Mouse (Mus musculus) small intestine, adult 2 months (tissue): ENCODE measurements around the gene Osgep. TPM values are rescaled to one million over a fixed set of nuclear protein-coding genes. Genes with fewer than 3 reads are reported as not detected.
"Not testable (repeated sequence)": the region's sequence is repeated elsewhere in the genome, so short reads cannot be mapped to it uniquely, and the experiment has no call there.

Experiments used
- H3K27ac ChIP-seq: fragments of 200-500 bp; 2 replicates; pipeline ENCODE4 v1.5.1; 2012; ENCODE audit warnings: low read depth, low read length, control low read depth, inconsistent platforms; ENCODE audit not compliant: insufficient read depth
- H3K27me3 ChIP-seq: fragments of 200-500 bp; 2 replicates; pipeline ENCODE4 v1.6.1; 2012; ENCODE audit warnings: mild to moderate bottlenecking, moderate library complexity, low read length, inconsistent platforms; ENCODE audit not compliant: control insufficient read depth, insufficient read depth
- H3K36me3 ChIP-seq: fragments of 200-500 bp; 2 replicates; pipeline ENCODE4 v1.6.1; 2012; ENCODE audit warnings: mild to moderate bottlenecking, low read length, control low read depth, inconsistent platforms; ENCODE audit not compliant: control insufficient read depth, insufficient read depth
- H3K4me1 ChIP-seq: fragments of 200-500 bp; 2 replicates; pipeline ENCODE4 v1.6.1; 2012; ENCODE audit warnings: low read length, inconsistent platforms, mixed read lengths; ENCODE audit not compliant: control insufficient read depth, insufficient read depth, insufficient read length
- H3K4me3 ChIP-seq: fragments of 200-500 bp; 2 replicates; pipeline ENCODE4 v1.5.1; 2012; ENCODE audit warnings: low read depth, mild to moderate bottlenecking, control low read depth, inconsistent platforms, low read length, moderate library complexity
- CTCF ChIP-seq: fragments of 200-500 bp; IDR thresholded peaks from 2 replicates; pipeline ENCODE4 v1.5.1; 2012; ENCODE audit warnings: low read depth, mild to moderate bottlenecking, control low read depth, inconsistent platforms, low read length, moderate library complexity, mixed read lengths; ENCODE audit not compliant: insufficient replicate concordance, insufficient read length; ENCODE audit errors: extremely low read depth
- POLR2A ChIP-seq: fragments of 200-500 bp; IDR thresholded peaks from 2 replicates; pipeline ENCODE4 v1.6.1; 2012; ENCODE audit warnings: low read depth, mild to moderate bottlenecking, control low read depth, inconsistent platforms, low read length, moderate library complexity
- WGBS: fragments of 180-500 bp; shearing (Covaris S2); methylation state at CpG from one replicate; pipeline ENCODE4 v1.1.7; 2018; 5-methylcytosine and 5-hydroxymethylcytosine counted together
- polyA plus RNA-seq: library from polyadenylated mRNA; depleted of rRNA; stranded (reverse); fragments of >200 nt; gene quantifications from 2 replicates; pipeline ENCODE4 v1.2.3, GENCODE M21; 2012

Gene Osgep
- polyA plus RNA-seq, 1 experiment, result 97.3 TPM

DNA sequence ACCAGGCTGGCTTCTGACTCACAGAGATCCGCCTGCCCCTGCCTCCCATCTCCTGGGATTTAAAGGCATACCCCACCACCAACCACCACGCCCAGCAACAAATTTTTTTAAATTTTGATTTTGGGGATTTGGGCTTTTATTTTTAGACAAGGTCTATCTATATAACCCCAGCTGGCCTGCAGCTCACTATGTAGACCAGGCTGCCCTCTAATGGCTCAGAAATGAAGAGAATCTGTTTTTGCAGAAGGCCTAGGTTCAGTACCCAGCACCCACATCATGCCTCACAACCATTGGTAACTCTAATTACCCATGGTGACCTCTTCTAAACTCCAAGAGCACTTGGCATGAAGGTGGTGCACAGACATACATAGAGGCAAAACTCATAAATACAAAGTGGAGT lies 53.4 kb downstream of the Osgep start:
- Histone ChIP-seq H3K27ac (no peak overlapping the region), H3K36me3 (peaks cover 14% of the 10 kb centered on the region), H3K4me1 (peaks cover 20% of the 10 kb centered on the region; the same call in 1 of the 2 replicates), H3K4me3 (no peak overlapping the region), H3K27me3 (no peaks in the 10 kb centered on the region)
- TF ChIP-seq POLR2A (no peak), CTCF (no peak)
- 83% methylated on average over 2 of the region's 2 CpGs for WGBS

DNA sequence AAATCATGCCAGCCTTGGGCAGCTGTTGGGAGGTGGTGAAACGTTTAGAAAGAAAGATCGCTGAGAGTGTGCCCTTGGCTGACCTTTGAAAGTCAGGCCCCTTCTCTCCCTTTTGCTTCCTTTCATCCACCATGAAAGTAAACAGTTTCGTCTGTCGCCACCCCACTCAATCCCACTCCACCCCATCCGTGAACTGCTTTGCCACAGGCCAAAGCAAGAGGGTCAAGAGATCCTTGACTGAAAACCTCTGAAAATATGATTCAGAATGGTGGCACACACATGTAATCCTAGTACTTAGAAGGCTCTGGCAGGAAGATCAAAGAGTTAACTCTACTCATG lies 53.9 kb downstream of the Osgep start:
- 23% methylated on average over 5 of the region's 5 CpGs for WGBS
- H3K27ac ChIP-seq, result peak overlapping the region; percentile 92
- H3K4me1 ChIP-seq, result peaks cover 22% of the 10 kb centered on the region; the same call in 1 of the 2 replicates
- peak overlapping the region; percentile 72 for H3K4me3 ChIP-seq
- TF ChIP-seq POLR2A, result no peak
- TF ChIP-seq CTCF, result no peak
- H3K36me3 ChIP-seq, result peaks cover 19% of the 10 kb centered on the region
- H3K27me3 ChIP-seq, result no peaks in the 10 kb centered on the region

DNA sequence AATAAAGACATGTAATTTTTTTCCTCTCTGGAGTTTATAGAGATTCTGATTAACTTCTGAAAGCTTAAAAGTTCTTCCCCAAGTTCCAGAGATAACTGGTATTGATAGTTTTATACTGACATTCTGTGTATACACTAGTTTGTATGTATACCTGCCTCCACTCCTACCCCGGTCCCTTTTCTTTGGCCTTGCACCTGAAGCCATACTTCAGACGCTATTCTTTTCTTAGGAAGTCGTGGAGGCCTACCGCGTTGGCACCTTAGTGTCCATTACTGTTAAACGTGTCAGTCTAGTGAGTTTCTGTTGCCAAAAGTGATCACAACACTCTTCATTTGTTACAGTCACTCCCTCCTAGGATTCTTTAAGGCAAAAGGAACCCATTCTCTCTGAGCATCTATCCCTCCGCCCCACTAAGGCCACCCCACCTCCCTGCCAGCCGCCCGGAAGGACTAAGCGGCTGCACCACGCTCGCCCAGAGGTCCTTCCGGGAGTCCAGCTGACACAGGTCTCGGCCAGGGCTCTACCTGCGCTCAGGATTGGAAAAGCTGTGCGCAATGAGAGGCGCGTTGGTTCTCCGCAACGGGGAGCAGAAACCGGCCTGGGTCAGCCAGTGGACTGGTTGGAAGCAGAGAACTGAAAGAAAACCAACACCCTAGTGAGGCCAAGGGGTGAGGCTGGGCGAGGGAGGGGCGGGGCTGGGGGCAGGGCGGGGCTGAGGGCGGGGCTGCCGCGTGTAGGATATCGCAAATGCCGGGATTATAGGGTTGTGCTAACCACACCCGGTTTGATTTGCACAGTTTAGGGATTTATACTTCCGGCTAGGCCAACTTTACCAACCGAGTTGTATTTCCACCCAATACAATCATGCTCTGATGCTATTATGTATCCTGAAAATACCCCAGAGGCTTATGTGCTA lies 54.5 kb downstream of the Osgep start, which contains the start of gene Tep1:
Tep1 (minus strand) TSS at position 672 of the 916 bp plus-strand sequence.
- H3K36me3 ChIP-seq, result peaks cover 24% of the 10 kb centered on the region
- no peaks in the 10 kb centered on the region for H3K27me3 ChIP-seq
- H3K4me1 ChIP-seq, result peaks cover 24% of the 10 kb centered on the region; the same call in 1 of the 2 replicates
- WGBS, result 1% methylated on average over 32 of the region's 32 CpGs
- TF ChIP-seq POLR2A (peak; percentile 84; the same call in 1 of the 2 replicates), CTCF (no peak)
- peak within 1 kb of the TSS; percentile 94 for H3K27ac ChIP-seq
- peak within 1 kb of the TSS; percentile 72 for H3K4me3 ChIP-seq

DNA sequence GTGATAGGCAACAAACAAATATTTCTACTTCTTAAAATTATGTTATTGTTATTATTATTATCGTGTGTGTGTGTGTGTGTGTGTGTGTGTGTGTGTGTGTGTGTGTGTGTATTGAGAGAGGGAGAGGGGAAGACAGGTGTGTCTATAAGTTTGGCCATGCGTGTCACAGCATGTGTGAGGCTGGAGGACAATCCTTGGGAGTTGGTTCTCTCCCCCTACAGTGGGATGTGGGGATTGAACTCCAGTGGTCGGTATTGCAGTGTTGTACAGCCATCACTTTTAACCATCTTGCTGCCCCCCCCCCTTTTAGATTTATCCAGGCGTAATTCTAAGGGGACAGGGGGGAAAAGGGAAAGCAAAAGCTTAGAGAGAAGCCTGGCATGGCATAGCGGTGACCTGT lies 56.0 kb downstream of the Osgep start:
- Histone ChIP-seq H3K27ac (peak overlapping the region; percentile 62; the same call in 1 of the 2 replicates), H3K27me3 (no peaks in the 10 kb centered on the region), H3K4me1 (peaks cover 22% of the 10 kb centered on the region; the same call in 1 of the 2 replicates), H3K4me3 (no peak overlapping the region), H3K36me3 (peaks cover 28% of the 10 kb centered on the region)
- no peak for TF ChIP-seq CTCF
- no peak for TF ChIP-seq POLR2A
- 85% methylated on average over 5 of the region's 5 CpGs for WGBS

DNA sequence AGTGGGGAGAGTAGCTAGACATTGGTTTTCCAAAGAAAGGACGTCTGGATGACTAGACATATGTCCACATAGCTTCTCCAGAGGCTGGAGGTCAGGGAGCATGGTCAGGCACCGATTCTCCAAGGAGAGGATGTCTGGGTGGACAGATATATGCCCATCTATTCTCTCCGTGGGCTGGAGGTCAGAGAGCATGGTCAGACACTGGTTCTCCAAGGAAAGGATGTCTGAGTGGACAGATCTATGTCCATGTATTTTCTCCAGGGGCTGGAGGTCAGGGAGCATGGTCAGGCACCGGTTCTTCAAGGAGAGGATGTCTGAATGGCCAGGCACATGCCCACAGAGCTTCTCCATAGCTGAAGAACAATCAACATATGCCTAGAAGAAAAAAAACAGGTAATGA lies 56.5 kb downstream of the Osgep start:
- Histone ChIP-seq H3K36me3 (peaks cover 32% of the 10 kb centered on the region), H3K27ac (0 out of 2 replicates have a peak overlapping the region, but pooled peaks have one; percentile 11), H3K4me1 (peaks cover 22% of the 10 kb centered on the region; the same call in 1 of the 2 replicates), H3K4me3 (no peak overlapping the region), H3K27me3 (no peaks in the 10 kb centered on the region)
- TF ChIP-seq CTCF, result no peak
- no peak for TF ChIP-seq POLR2A
- WGBS, result 88% methylated on average over 4 of the region's 4 CpGs

DNA sequence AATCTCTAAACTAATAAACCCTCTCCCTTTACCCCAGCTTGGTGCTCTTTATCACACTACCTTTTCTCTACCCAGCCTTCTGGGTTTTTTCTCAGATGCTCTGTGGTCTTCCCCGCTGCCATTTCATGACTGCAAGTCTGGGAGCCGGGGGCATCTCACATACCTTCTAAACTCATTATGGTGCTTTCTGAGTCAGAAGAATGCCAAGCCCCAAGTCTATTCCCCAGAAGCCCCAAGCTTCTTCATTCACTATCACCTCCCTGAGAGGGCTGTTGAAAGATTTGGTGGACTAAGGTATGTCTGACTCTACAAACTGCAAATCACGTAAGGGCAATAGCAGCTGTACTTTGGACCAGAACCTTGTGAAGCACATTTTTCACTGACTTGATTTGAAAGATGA lies 57.7 kb downstream of the Osgep start:
- H3K27me3 ChIP-seq, result no peaks in the 10 kb centered on the region
- H3K4me3 ChIP-seq, result no peak overlapping the region
- TF ChIP-seq POLR2A (no peak), CTCF (no peak)
- peaks cover 44% of the 10 kb centered on the region for H3K36me3 ChIP-seq
- 76% methylated on average over 3 of the region's 3 CpGs for WGBS
- peaks cover 22% of the 10 kb centered on the region; the same call in 1 of the 2 replicates for H3K4me1 ChIP-seq
- no peak overlapping the region for H3K27ac ChIP-seq

DNA sequence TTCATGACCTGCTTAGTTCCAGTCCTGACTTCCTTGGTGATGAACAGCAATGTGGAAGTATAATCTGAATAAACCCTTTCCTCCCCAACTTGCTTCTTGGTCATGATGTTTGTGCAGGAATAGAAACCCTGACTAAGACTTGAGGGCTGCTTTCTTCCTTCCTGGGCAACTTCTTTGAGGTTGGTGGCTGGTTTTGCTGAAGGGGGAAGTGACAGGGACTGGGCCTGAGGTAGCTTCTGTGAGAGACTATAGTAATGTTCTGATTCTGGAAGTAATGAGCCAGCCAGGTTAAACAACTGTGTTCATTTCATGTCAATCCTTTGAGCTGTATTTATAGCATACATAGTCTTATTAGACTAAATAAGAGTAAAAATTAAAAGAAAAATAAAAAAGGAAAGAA lies 59.7 kb downstream of the Osgep start:
- Histone ChIP-seq H3K36me3 (peaks cover 62% of the 10 kb centered on the region), H3K4me1 (peaks cover 20% of the 10 kb centered on the region; the same call in 1 of the 2 replicates)
- H3K27ac ChIP-seq, H3K4me3 ChIP-seq, H3K27me3 ChIP-seq: not testable (repeated sequence)
